Mouse (Mus musculus) cerebellum, adult 2 months (tissue): ENCODE measurements around the gene Plcb4.

Experiments
- CTCF ChIP-seq: fragments of 200-500 bp; IDR thresholded peaks from 2 replicates; pipeline ENCODE4 v1.5.1; 2011; ENCODE audit warnings: low read depth, mild to moderate bottlenecking, control low read depth, low read length, moderate library complexity, borderline replicate concordance; ENCODE audit not compliant: insufficient read depth
- POLR2A ChIP-seq: fragments of 200-500 bp; IDR thresholded peaks from 2 replicates; pipeline ENCODE4 v1.6.1; 2011; ENCODE audit warnings: low read length, control low read depth, borderline replicate concordance; ENCODE audit not compliant: insufficient read depth

- no peak for TF ChIP-seq CTCF
- no peak for TF ChIP-seq POLR2A
These were observed 203.9 kb downstream of the Plcb4 start for GRCm38 (mm10) chr2:135862489-135863390.
